Mouse (Mus musculus) ovary, postnatal 10 days (tissue): ENCODE measurements around the gene Setdb2.

ENCODE experiments used
- DNase-seq: peaks from one replicate; pipeline ENCODE4 v3.0.0; 2022; ENCODE audit warnings: low spot score

The Setdb2 gene

GRCm38 (mm10) chr14:59370348-59371068 is 70.2 kb downstream of the Setdb2 start:
- no peak for DNase-seq

- DNase-seq: no peak
These were observed 74.1 kb downstream of the Setdb2 start for GRCm38 (mm10) chr14:59366386-59367105.

GRCm38 (mm10) chr14:59365244-59365644 is 75.4 kb downstream of the Setdb2 start, which contains the start of gene Phf11d:
Gene Phf11d, minus strand, starts transcription at chr14:59365470.
- peak; percentile 10 for DNase-seq
